Mouse (Mus musculus) naive thymus-derived CD4-positive, alpha-beta T cell, adult 5 months (primary cell): ENCODE results near the gene Krt81. TPM values are rescaled to one million over a fixed set of nuclear protein-coding genes. Genes with fewer than 3 reads are reported as not detected.

Source experiments
- polyA plus RNA-seq: library from polyadenylated mRNA; unstranded; fragments of 100-300 nt; shearing (Covaris generic); gene quantifications from one replicate; pipeline ENCODE4 v1.2.1, GENCODE M21; 2017

The Krt81 gene
- not detected for polyA plus RNA-seq

DNA sequence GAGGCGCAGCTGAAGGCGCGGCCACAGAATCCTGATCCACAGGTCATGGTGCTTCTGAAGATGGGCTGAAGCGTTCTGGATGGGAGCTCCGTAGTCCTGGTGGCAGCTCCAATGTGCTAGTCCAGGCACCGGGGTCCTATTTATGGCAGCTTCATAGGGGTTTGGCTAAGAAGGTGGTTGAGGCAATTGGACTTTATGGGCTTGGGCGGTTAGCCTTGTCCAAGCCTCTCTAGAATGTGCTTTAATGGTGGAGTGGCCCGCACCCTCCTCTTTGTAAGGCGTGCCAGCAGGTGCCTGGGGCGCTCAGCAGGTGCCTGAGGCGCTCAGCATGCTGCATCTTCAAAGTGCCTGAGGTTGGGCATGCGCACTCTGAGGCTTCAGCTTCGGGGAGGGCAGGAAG lies at the start of gene Krt81:
Krt81 (minus strand) TSS at position 101 of the 400 bp plus-strand sequence.

DNA sequence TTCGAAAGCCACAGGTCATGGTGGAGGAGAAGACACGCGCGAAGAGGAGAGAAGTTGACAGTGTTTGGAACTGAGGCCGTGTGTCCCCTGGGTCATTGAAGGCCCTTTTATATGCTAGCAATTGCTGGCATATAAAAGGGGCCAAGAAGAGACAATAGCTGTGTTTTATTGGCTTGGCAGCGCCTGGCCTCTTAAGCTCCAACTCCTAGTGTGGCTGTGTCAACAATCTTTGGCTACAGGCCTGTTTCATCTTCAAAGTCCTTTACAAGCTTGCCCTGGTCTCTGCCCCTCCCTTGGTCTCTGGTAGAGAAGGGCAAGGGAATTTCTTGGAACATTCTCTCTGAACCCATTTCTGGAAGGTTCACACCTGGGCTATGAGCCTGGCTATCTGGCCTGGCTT lies 27.9 kb upstream of the Krt81 start, which contains the start of gene Krt83:
Krt83 (minus strand) TSS at position 82 of the 400 bp plus-strand sequence.

DNA sequence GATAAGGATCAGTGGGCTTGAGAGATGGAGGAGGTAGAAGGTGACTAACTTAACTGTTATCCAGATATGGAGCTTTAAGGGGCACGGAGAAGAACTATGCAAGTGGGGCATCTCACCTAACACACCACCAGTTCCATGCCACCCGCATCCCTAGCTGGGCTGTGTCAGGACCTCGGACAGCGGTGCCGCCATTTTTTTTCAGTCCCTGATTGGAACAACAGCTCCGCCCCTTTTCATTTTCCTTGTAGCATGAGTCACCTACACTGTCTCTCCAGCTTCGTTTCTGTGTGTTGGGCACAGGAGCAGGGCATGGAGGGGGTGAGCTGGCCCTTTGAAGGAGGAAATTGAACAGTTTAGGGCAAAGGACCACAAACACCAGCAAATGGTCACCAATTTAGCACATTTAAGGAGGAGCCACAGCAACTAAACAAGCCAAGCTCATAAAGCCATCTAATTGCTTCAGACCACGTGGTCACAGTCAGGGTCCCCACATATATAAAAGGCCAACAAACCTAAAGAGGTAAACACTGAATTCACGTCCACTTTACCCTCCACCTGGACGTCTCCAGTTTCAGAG lies 9.5 kb upstream of the Krt81 start, which contains the start of gene Krt86:
Krt86 (plus strand) TSS at position 527 of the 577 bp plus-strand sequence.

GRCm38 (mm10) chr15:101447444-101447843 lies 16.1 kb downstream of the Krt81 start, which contains the start of gene Krt88:
Gene Krt88, plus strand, starts transcription at chr15:101447744.

GRCm38 (mm10) chr15:101438555-101438954 lies 25.0 kb downstream of the Krt81 start, which contains the start of gene Krt87:
Gene Krt87, minus strand, starts transcription at chr15:101438804.

GRCm38 (mm10) chr15:101410775-101411174 lies 52.8 kb downstream of the Krt81 start, which contains the start of gene Krt7:
Gene Krt7, plus strand, starts transcription at chr15:101411043.

Other genes starting within 250 kb of the Krt81 start
- gene Grasp, start 239.6 kb downstream of the Krt81 start, polyA plus RNA-seq, result 13.2 TPM
- 458 TPM for gene Nr4a1, start 209.5 kb downstream of the Krt81 start, polyA plus RNA-seq
- 99.9 TPM for gene Atg101, start 179.5 kb downstream of the Krt81 start, polyA plus RNA-seq
- not detected for gene 6030408B16Rik, start 170.5 kb downstream of the Krt81 start, polyA plus RNA-seq
- gene Krt80, start 93.6 kb downstream of the Krt81 start, polyA plus RNA-seq, result not detected
- gene Krt7, start 52.7 kb downstream of the Krt81 start, polyA plus RNA-seq, result not detected
- not detected for gene Krt87, start 24.9 kb downstream of the Krt81 start, polyA plus RNA-seq
- gene Krt88, start 16.0 kb downstream of the Krt81 start, polyA plus RNA-seq, result not detected
- not detected for gene Krt86, start 9.7 kb upstream of the Krt81 start, polyA plus RNA-seq
- not detected for gene Krt83, start 27.8 kb upstream of the Krt81 start, polyA plus RNA-seq
- not detected for gene Gm49425, start 53.5 kb upstream of the Krt81 start, polyA plus RNA-seq
- not detected for gene Krt84, start 69.1 kb upstream of the Krt81 start, polyA plus RNA-seq
- not detected for gene Krt82, start 86.9 kb upstream of the Krt81 start, polyA plus RNA-seq
- gene Krt90, start 99.2 kb upstream of the Krt81 start, polyA plus RNA-seq, result not detected
- gene Krt75, start 110.2 kb upstream of the Krt81 start, polyA plus RNA-seq, result 0.10 TPM
- gene Gm5414, start 164.4 kb upstream of the Krt81 start, polyA plus RNA-seq, result not detected
- not detected for gene Gm5478, start 183.6 kb upstream of the Krt81 start, polyA plus RNA-seq
- gene Krt6b, start 216.5 kb upstream of the Krt81 start, polyA plus RNA-seq, result not detected
- gene Krt6a, start 230.6 kb upstream of the Krt81 start, polyA plus RNA-seq, result not detected
- not detected for gene Krt5, start 249.1 kb upstream of the Krt81 start, polyA plus RNA-seq